In genomic region chr2:15273446-15273845, GRCm38 (mm10) we compare ENCODE assay signal across 26 mouse cellular contexts.
"Had no signal": no experiment of that assay in that cellular context is flagged by ENCODE, and none has a peak within 500 bp of the region (broad histone marks: within the 10 kb centered on the region; RNA-seq: fewer than 3 reads in every experiment).

No protein-coding gene starts in this region.

- H3K36me3 ChIP-seq: limb, embryonic 10.5 days; limb, embryonic 12.5 days; limb, embryonic 13.5 days; limb, embryonic 15.5 days; liver, embryonic 12.5 days; liver, embryonic 13.5 days; liver, embryonic 15.5 days; lung, embryonic 15.5 days; midbrain, embryonic 10.5 days; midbrain, embryonic 12.5 days; midbrain, embryonic 13.5 days; midbrain, embryonic 15.5 days had no signal

- H3K4me1 ChIP-seq: limb, embryonic 10.5 days; limb, embryonic 12.5 days; limb, embryonic 13.5 days; limb, embryonic 15.5 days; liver, embryonic 12.5 days; liver, embryonic 13.5 days; liver, embryonic 15.5 days; lung, embryonic 15.5 days; megakaryocyte, embryonic 14.5 days; midbrain, embryonic 10.5 days; midbrain, embryonic 12.5 days; midbrain, embryonic 13.5 days; midbrain, embryonic 15.5 days had no signal

- H3K27ac ChIP-seq: limb, embryonic 10.5 days; limb, embryonic 12.5 days; limb, embryonic 13.5 days; limb, embryonic 15.5 days; liver, embryonic 12.5 days; liver, embryonic 13.5 days; liver, embryonic 14.5 days; liver, embryonic 15.5 days; lung, embryonic 15.5 days; macrophage; midbrain, embryonic 10.5 days; midbrain, embryonic 12.5 days; midbrain, embryonic 13.5 days; midbrain, embryonic 15.5 days had no signal

- H3K27me3 ChIP-seq: limb, embryonic 12.5 days; limb, embryonic 13.5 days; limb, embryonic 15.5 days; liver, embryonic 12.5 days; liver, embryonic 13.5 days; liver, embryonic 15.5 days; lung, embryonic 15.5 days; megakaryocyte, embryonic 14.5 days; midbrain, embryonic 12.5 days; midbrain, embryonic 13.5 days; midbrain, embryonic 15.5 days had no signal

- H3K9ac ChIP-seq: limb, embryonic 12.5 days; limb, embryonic 13.5 days; limb, embryonic 15.5 days; liver, embryonic 12.5 days; liver, embryonic 13.5 days; liver, embryonic 14.5 days; liver, embryonic 15.5 days; liver, postnatal 0 days; lung, embryonic 14.5 days; lung, embryonic 15.5 days; midbrain, embryonic 12.5 days; midbrain, embryonic 13.5 days; midbrain, embryonic 15.5 days had no signal

- DNase-seq: left cerebral cortex, postnatal 4 days; liver, embryonic 13.5 days; liver, postnatal 0 days; lung, adult 18-20 months; lung, adult 2 months; lung, embryonic 14.5 days; lung, postnatal 10 days; lung, postnatal 14 days; lung, postnatal 36 days; lung, postnatal 4 days; midbrain, embryonic 14.5 days had no signal

- H3K4me3 ChIP-seq: limb, embryonic 10.5 days; limb, embryonic 12.5 days; limb, embryonic 13.5 days; limb, embryonic 15.5 days; liver, embryonic 12.5 days; liver, embryonic 13.5 days; liver, embryonic 15.5 days; lung, embryonic 15.5 days; megakaryocyte, embryonic 14.5 days; midbrain, embryonic 10.5 days; midbrain, embryonic 12.5 days; midbrain, embryonic 13.5 days; midbrain, embryonic 15.5 days; myocyte had no signal
